Mouse (Mus musculus) T-helper 1 cell (primary cell): ENCODE data around the gene Olfr1158.
"Not testable (repeated sequence)": the region's sequence is repeated elsewhere in the genome, so short reads cannot be mapped to it uniquely, and the experiment has no call there.

Source experiments
- in situ Hi-C: fragments of 300-600 bp; cut with MboI, MseI; formaldehyde crosslinking; loops from one replicate; pipeline ENCODE4 v1.15.1; 2025; ENCODE audit warnings: high pct_unique_total_duplicates

Gene Olfr1158

DNA sequence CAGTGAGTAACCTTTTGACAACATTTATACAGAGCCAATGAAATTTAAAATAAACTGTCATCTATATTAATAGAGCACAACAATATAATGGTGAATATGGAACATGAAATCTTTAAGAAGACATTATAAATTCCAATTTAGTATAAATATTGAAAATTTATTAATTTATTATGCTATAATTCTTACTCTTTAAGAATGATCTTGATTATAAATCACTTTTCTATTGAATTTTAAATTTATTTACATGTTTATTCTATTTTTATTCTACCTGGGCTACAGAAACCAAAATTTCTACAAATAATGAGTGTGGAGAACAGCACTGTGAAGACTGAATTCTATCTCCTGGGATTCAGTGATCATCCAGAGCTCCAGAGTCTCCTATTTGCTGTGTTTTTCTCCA lies at the start of gene Olfr1158:
TSS of gene Olfr1158 (plus strand) at position 301 of the 400 bp plus-strand sequence.
- in situ Hi-C loops = no loop called here

DNA sequence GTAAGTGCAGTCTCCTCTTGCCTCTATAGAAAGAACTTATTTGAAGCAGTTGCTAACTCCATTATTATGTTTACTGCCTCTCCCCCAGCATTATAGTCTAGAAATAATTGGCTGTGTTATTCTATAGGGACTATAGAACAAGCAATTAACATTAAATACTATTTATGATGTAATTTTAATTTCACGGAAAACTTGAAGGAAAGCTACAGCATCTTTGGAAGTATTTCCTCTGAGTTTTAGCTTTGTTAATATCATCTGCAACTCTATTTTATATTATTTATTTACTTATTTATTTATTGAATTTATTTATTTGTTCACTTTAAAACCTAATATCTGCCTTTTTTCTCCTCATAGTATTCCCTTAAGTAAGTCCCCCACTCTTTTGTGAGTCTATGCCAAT lies 44.9 kb upstream of the Olfr1158 start, which contains the start of gene Olfr1155:
TSS of gene Olfr1155 (minus strand) at position 101 of the 400 bp plus-strand sequence.
- in situ Hi-C loops = no loop called here

DNA sequence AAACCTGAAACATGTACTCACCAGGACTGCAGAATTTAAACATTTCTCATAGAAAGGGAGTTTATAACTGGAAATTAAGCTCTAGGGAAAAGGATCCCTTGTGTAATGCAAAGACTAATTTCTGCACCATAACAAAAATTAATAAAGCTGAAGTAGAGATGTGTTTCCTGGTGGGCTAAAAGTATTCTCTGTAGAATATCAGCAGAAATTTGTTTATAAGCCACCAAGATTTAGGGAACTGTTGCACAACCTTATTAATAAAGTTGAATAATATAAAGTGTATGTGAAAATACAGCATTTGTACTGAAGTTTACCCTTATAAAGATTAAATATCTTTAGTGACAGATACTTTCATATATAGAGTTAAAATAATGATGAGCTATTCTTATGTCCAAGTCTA lies 36.9 kb upstream of the Olfr1158 start, which contains the start of gene Olfr1156:
TSS of gene Olfr1156 (minus strand) at position 101 of the 400 bp plus-strand sequence.
- in situ Hi-C loops = no loop called here

DNA sequence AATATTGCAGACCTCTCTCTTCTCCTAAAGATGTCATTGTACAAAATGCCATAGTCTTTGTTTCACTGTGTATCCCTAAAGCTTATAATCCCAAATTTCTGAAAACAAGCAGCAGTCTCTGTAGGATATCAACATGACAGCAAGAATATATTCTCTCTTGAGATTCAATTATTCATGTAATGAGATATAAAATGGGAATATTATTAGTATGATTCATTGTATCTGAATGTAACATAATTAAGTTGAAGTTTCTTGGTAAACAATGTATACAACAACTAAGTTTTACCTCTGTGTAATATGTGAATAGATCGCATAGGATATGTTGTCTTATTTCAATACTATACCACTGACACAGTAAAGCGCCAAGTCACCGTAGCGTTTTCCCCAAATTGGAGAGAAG lies 21.7 kb upstream of the Olfr1158 start, which contains the start of gene Olfr1157:
TSS of gene Olfr1157 (minus strand) at position 101 of the 400 bp plus-strand sequence.
- in situ Hi-C loops = no loop called here

DNA sequence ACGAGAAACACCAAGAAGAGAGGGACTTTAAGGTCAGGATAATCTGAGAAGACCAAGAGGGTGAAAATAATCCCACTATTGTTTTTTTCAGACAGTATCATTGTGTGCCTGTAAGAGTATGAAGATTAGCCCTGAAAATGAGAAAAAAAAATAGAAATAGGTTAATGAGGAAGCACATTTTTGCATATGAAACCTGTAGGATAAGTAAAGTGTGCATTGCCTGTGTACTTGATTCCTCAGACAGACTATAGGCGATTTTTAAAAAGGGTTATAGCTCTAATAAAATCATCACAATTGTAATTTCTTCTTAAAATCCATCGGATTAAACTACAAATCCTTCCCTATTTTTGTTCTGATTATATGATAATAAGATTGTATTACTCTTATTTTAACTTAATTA lies 15.3 kb upstream of the Olfr1158 start, which contains the start of gene Olfr74:
TSS of gene Olfr74 (minus strand) at position 101 of the 400 bp plus-strand sequence.
- in situ Hi-C loops = no loop called here

DNA sequence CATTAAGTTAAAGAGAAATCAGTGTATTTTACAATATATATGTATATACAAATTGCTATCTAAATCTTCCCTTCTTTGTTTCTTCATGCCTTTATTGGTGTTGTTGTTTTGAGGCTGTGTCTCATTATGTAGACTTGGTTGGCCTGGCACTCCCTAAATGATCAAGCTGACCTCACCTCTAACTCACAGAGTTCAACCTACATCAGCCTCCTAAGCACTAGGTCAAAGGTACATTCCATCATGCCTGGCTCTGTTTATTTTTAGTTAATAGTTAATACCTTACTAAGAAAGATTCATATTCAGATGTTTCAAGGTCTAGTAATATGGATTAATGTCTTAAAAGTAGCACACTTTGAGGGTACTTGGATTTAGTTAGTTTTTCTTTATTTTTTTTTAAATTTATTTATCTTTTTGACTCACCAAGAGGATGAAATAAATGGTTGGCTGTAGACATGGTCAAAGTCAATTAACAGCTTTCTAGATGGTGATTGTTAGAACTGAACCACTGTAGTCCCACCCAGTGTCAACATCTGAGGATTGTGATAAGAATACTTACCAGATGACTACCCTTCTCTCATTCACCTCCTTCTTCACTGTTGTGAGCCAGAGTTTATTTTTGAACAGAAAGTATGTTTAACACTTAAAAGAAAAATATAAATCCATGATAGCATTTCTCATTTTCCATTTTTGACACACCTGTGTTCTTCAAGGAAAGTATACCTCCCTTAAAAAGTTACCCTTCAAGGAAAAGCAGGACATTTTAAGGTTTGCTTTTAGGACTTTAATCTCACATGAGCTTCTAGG lies 17.8 kb downstream of the Olfr1158 start, which contains the start of gene Olfr1160:
TSS of gene Olfr1160 (minus strand) at position 754 of the 804 bp plus-strand sequence.
- in situ Hi-C loops = no loop called here

DNA sequence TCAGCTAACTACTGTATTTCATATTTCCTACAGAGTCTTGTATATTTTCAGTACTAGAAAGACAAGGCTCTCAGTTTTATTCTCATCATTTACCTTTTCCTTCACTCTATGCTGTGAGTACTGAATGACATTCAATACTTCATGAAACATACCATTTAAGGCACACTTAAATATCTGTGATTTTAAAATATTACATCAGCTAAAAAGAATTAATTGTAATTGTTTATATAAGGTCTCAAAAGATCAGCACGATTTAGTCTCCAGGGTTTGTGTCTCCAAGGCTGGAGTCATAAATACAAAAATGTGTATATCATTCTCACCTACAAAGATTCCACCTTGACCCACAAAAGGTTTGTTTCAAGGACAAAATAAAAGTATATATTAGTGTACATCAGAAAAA lies 32.6 kb downstream of the Olfr1158 start, which contains the start of gene Olfr1161:
TSS of gene Olfr1161 (plus strand) at position 301 of the 400 bp plus-strand sequence.
- in situ Hi-C loops = not testable (repeated sequence)

DNA sequence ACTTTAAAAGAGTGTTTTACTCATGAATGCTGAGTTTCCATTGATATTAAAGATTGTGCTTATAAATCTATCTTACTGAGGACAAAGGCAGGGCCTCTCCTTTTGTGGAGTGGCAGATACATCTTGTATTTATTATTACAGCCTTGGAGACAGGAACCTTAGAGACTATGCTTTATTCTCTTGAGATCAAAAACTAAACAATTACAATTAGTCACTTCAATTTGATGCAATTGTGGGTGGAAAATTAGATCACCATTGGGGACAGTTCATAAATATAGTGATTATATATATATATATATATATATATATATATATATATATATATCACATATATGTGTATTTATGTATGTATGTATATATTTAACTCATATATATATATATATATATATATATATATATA lies 47.7 kb downstream of the Olfr1158 start, which contains the start of gene Olfr73:
TSS of gene Olfr73 (minus strand) at position 101 of the 400 bp plus-strand sequence.
- in situ Hi-C loops = no loop called here
